Mouse (Mus musculus) heart, postnatal 25 days (tissue): ENCODE measurements around the gene Cic. TPM values are rescaled to one million over a fixed set of nuclear protein-coding genes. Genes with fewer than 3 reads are reported as not detected.
"Not testable (repeated sequence)": the region's sequence is repeated elsewhere in the genome, so short reads cannot be mapped to it uniquely, and the experiment has no call there.

Experiments used
- DNase-seq: peaks from one replicate; pipeline ENCODE4 v3.0.0; 2022; ENCODE audit warnings: low spot score
- intact Hi-C: fragments of 180-260 bp; cut with DNase I; formaldehyde crosslinking; loops from one replicate; pipeline ENCODE4 v1.15.1; 2025
- total RNA-seq, 2 experiments: library from RNA; stranded (reverse); gene quantifications; 2 replicates each; pipeline ENCODE4 v1.2.3; 2021

The Cic gene
- total RNA-seq, 2 experiments from 2014 or later: 61.9 to 65.9 TPM

GRCm38 (mm10) chr7:25240631-25241030 lies 26.9 kb upstream of the Cic start:
- DNase-seq: no peak
- intact Hi-C loops: loop anchor here (1.0 to 5.0 kb wide), 4 partner anchors 38 to 142 kb away; partner anchors contain the start of gene Megf8

- intact Hi-C loops: loop anchor here (2.0 to 5.0 kb wide), 3 partner anchors 76 to 141 kb away; partner anchors contain the start of gene Megf8
These were observed 26.4 kb upstream of the Cic start for GRCm38 (mm10) chr7:25241062-25241461.

GRCm38 (mm10) chr7:25243361-25243760 lies 24.1 kb upstream of the Cic start:
- intact Hi-C loops: loop anchor here (5.0 kb wide), 2 partner anchors 89 to 139 kb away; no protein-coding TSS in a partner anchor
- no peak for DNase-seq

More at GRCm38 (mm10) chr7:25241062-25241461, 26.4 kb upstream of the Cic start:
- peak; percentile 44 for DNase-seq

- intact Hi-C loops: loop anchor here (5.0 kb wide), 2 partner anchors 88 to 138 kb away; no protein-coding TSS in a partner anchor
- DNase-seq: no peak
These were observed 22.7 kb upstream of the Cic start for GRCm38 (mm10) chr7:25244562-25245369.

GRCm38 (mm10) chr7:25246079-25246758 lies 21.3 kb upstream of the Cic start:
- DNase-seq: no peak
- intact Hi-C loops: no loop called here

GRCm38 (mm10) chr7:25246759-25247137 lies 20.8 kb upstream of the Cic start:
- intact Hi-C loops: no loop called here
- no peak for DNase-seq

GRCm38 (mm10) chr7:25247498-25247897 lies 20.0 kb upstream of the Cic start:
- intact Hi-C loops: no loop called here

GRCm38 (mm10) chr7:25248018-25248647 lies 19.4 kb upstream of the Cic start:
- no peak for DNase-seq
- intact Hi-C loops: loop anchor here (2.0 kb wide), 1 partner anchor 31 kb away; no protein-coding TSS in a partner anchor

More at GRCm38 (mm10) chr7:25247498-25247897, 20.0 kb upstream of the Cic start:
- no peak for DNase-seq

GRCm38 (mm10) chr7:25248846-25249313 lies 18.6 kb upstream of the Cic start:
- intact Hi-C loops: loop anchor here (1.0 to 2.0 kb wide), 2 partner anchors 10 to 30 kb away; no protein-coding TSS in a partner anchor
- DNase-seq: no peak

GRCm38 (mm10) chr7:25249314-25250140 lies 18.0 kb upstream of the Cic start:
- DNase-seq: peak; percentile 75
- intact Hi-C loops: loop anchor here (1.0 to 2.0 kb wide), 2 partner anchors 10 to 29 kb away; no protein-coding TSS in a partner anchor

- intact Hi-C loops: no loop called here
These were observed 17.1 kb upstream of the Cic start, which contains the start of gene Erf for GRCm38 (mm10) chr7:25250141-25250972. TSS of gene Erf (minus strand) at chr7:25250761.

GRCm38 (mm10) chr7:25251071-25251791 lies 16.3 kb upstream of the Cic start:
- intact Hi-C loops: no loop called here
- DNase-seq: peak; percentile 72

More at GRCm38 (mm10) chr7:25250141-25250972, 17.1 kb upstream of the Cic start, which contains the start of gene Erf:
- peak; percentile 93 for DNase-seq

- no peak for DNase-seq
- intact Hi-C loops: loop anchor here (2.0 kb wide), 1 partner anchor 15 kb away; the partner anchor contains the start of gene Cic
These were observed 15.7 kb upstream of the Cic start for GRCm38 (mm10) chr7:25251822-25252221.

- intact Hi-C loops: no loop called here
- DNase-seq: no peak
These were observed 5.6 kb upstream of the Cic start for GRCm38 (mm10) chr7:25261896-25262295.

- intact Hi-C loops: no loop called here
- no peak for DNase-seq
These were observed 3.3 kb upstream of the Cic start for GRCm38 (mm10) chr7:25263968-25264870.

GRCm38 (mm10) chr7:25265743-25266142 lies 1.8 kb upstream of the Cic start:
- DNase-seq: not testable (repeated sequence)
- intact Hi-C loops: loop anchor here (2.0 kb wide), 1 partner anchor 13 kb away; no protein-coding TSS in a partner anchor
